Mouse (Mus musculus): Measurements from ENCODE around the gene Adra1d.

DNA sequence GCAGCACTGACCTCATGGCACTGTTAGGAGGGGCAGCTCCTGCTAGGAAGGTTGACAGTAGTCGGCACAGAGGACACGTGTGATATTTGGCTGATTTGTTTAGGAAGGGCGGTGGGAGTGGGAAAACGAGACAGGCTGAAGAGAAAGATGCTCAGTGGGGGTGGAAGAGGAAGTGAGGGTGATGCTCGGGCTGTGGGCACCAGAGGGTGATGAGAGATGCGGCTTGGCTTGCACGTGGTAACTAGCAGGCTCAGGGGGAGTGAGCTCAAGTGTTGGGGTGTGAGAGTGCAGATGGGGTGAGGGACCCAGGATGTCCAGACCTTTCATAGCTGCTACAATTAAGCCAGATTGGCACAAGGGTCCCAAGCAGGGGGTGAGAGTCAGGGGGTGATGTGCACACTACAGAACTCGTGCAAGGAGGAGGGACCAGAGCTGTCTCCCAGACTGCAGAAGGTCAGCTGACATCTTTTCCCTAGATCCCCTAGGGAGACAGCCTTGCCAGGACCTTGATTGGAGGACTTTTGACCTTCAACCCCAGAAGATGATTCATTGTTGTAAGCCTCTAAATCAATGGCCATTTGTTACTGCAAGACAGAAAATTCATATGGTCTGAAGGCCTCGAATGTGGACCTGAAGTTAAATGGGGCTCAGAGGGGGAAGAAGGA lies 9.2 kb downstream of the Adra1d start:
- no peak for TF ChIP-seq CTCF (IDR thresholded peaks at IDR 0.05; ENCODE audit: borderline replicate concordance, extremely low read depth, insufficient read depth, insufficient read length)
- no peak for TF ChIP-seq POLR2A (IDR thresholded peaks at IDR 0.05; ENCODE audit: borderline replicate concordance, extremely low read depth, insufficient read depth, insufficient read length, poor library complexity, severe bottlenecking)

Measured in brain, embryonic 14.5 days (tissue).